Mouse (Mus musculus) hematopoietic stem cell, adult 5-6 weeks (primary cell): ENCODE measurements around the gene Sirt2. TPM values are rescaled to one million over a fixed set of nuclear protein-coding genes. Genes with fewer than 3 reads are reported as not detected.

Experiments
- ATAC-seq, 2 experiments: fragments of 125-278 bp in 1 of 2; replicated peaks in 1 of 2; 2 replicates each; pipeline ENCODE4 v1.8.0; 2016 to 2017; ENCODE audit warnings: inconsistent platforms in 2 of 2, mild to moderate bottlenecking in 2 of 2, moderate number of reproducible peaks in 2 of 2, low read depth in 1 of 2, moderate TSS enrichment in 1 of 2; ENCODE audit not compliant: low FRiP score in 2 of 2, poor library complexity in 2 of 2, severe bottlenecking in 2 of 2, insufficient read depth in 1 of 2, low TSS enrichment in 1 of 2
- total RNA-seq: library from RNA; stranded (forward); fragments of 172-1452, 232-1000 nt; gene quantifications from 2 replicates; pipeline ENCODE4 v1.2.3, GENCODE M21; 2017

Sirt2 gene
- 27.7 and 37.4 TPM in 2 replicates for total RNA-seq

DNA sequence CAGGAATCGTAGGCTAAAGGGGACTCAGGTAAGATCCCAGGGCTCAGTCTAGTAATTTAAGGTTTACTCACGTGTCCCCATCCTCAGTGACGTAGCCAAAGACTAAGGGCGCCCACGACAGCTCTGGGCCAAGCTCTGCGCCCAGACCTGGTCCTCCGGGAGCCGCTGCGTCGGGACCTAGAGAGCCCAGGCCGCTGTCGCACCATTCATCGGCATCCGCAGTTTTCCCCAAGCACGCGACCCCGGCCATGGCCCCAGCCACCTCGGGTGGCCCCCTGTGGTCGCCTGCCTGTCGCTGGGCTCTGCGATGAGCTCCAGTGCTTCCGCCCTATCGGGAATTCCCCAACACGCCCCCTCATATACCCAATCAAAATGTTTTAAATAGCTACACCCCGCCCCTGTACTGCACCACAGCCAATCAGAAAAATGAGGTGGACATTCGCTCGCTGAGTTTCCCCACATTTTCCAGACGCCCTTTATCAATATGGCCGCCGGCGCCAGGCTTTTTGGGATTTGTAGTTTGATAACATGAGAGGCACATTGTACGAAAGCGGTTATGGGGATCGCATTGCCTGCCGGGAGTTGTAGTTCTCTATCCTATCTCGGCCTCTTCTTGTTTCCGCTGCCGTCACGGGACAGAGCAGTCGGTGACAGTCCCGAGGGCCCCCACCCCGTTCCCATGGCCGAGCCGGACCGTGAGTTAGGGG lies at the start of gene Sirt2:
Gene Sirt2, plus strand, starts transcription at position 563 of the 707 bp plus-strand sequence.
- peak; percentile 94 to 96 for ATAC-seq

DNA sequence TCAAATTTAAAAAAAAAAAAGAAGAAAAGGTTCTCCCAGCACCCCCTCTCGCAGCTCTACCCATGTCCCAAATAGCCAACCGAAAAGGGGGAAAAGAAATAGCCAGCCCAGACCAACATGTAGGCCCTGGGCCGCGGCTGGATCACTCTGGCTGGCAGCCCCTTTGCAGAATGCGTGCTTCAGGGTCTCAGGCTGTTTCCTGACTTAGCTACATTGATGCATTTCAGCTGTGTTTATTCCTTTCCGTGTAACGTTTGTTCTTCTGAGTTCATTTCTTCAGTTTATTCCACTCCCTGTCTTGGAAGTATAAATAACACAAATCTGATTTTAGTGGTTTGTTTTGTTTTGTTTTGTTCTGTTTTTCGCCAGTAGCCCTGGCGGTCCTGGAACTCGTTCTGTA lies 48.8 kb upstream of the Sirt2 start:
- no peak for ATAC-seq

GRCm38 (mm10) chr7:28719159-28719558 lies 47.4 kb upstream of the Sirt2 start:
- no peak for ATAC-seq

GRCm38 (mm10) chr7:28719650-28720049 lies 46.9 kb upstream of the Sirt2 start:
- ATAC-seq: no peak

GRCm38 (mm10) chr7:28720753-28721537 lies 45.6 kb upstream of the Sirt2 start:
- ATAC-seq: no peak

GRCm38 (mm10) chr7:28722079-28722478 lies 44.5 kb upstream of the Sirt2 start:
- 0 out of 4 replicates have a peak, but pooled peaks of 1 of the 2 experiments have one; percentile 33 for ATAC-seq

- ATAC-seq: no peak
These were observed 41.9 kb upstream of the Sirt2 start for GRCm38 (mm10) chr7:28724613-28725012.

DNA sequence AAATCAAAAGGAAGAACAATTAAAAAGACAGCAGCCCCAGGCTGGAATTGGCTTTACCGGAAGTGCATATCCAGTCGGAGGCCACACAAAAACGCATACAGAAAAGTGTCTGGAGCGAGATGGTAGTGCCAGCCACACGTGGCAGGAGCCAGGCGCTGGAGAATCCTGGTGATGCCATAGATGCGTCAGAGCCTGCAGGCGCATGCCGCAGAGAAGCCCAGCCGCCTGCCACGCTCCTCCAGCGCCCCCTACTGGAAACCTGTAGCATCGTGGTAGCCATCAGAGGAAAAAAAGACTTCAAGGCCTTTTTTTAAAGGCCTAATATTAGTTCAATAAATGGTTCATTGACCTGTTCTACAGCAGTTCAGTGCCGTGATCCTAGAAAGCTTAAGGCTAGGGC lies 39.9 kb upstream of the Sirt2 start:
- ATAC-seq: peak; percentile 80 to 89

DNA sequence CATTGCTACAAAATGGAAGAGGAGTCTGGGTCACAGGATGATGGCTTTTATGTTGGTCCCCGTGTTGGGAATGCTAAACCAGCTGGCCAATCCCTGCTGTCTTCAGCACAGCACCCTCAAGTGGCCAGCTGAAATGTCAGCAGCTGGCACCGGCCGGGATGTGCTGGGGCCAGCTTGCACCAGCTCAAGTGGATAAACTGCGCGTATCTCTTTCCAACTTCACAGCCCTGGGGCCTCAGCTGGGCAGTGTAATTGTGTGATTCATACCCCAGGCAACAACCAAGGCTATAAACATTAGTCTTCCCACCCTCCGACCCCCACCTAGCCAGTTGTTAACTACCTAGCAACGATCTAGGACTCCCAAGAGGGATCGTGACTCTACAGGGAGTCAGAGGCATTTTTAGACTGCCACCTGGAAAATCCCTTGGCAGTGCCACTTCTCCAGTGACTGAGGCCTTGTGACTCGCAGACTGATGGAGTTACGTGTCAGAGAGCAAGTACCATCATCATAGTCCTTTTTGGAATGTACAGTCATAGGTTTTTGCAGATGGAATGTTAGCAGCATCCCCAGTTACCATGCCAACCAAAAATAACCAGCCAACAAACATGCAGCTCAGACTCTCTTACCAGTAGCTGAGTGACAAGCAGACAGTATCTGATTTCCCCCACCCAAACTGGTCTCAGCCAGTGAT lies 38.7 kb upstream of the Sirt2 start:
- no peak for ATAC-seq

DNA sequence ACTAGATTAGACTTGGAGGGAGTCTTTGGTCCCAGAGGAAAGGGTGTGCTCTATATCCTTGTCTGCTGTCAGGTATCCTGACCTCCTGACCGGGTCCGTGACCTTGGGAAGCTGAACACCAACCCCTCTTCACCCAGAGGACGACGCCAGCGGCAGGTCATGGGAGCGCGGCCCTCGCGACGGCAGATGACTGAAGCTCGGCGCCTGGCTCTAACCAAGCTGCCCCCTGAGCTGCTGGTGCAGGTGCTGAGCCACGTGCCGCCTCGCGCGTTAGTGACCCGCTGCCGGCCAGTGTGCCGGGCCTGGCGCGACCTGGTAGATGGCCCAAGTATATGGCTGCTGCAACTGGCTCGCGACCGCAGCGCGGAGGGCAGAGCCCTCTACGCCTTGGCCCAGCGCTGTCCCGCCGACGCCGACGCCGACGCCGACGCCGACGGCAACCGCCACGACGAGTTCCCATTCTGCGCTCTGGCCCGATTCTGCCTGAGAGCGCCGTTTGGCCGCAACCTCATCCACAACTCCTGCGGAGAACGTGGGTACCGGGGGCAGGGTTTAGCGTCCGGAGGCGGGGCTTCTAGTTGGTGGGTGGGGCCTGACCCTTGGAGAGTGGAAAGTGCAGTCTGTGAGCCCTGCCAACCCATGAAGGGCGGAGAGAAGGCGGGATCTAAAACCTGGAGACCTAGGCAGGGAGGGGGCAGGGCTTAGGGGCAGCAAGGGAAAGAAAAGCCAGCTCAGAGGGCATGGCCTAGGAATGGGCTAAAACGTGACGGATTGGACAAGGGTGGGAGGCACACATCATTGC lies 34.0 kb upstream of the Sirt2 start:
- ATAC-seq: peak; percentile 94 to 96

DNA sequence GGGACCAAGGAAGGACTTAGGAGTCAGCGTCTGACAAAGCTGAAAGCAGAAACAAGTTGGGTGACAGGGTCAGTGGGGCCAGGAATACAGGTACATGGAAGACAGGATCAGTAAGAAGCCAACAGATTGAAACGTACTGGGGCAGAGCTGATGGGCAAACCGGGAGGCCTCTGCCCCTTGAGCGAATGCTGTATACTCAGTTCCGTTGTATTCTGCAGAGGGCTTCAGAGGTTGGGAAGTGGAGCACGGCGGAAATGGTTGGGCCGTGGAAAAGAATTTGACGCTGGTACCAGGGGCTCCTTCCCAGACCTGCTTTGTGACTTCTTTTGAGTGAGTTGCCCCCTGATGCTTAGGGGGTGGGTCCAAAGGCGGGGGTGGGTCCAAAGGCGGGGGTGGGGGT lies 33.3 kb upstream of the Sirt2 start:
- 0 out of 4 replicates have a peak, but pooled peaks of 1 of the 2 experiments have one; percentile 2 for ATAC-seq

- ATAC-seq: no peak
These were observed 30.8 kb upstream of the Sirt2 start for GRCm38 (mm10) chr7:28735701-28736100.

DNA sequence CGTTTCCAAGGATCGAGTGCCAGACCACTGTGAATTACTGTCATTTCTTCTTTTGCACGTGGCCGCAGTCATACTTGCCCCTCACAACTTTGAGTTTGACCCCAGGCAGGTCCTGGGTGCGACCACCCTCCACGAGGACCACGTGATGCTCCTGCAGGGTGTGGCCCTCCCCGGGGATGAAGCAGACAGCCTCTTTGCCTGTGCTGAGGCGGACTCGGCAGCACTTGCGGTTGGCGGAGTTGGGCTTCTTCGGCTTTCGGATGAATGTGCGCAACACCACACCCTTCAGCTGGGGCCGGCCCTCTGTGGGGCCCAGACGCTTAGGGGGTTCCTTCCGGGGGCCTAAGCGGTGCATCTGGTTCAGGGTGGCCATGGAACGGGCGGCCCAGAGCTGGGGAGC lies 26.7 kb upstream of the Sirt2 start:
- ATAC-seq: no peak

- ATAC-seq: no peak
These were observed 25.6 kb upstream of the Sirt2 start for GRCm38 (mm10) chr7:28740949-28741348.

GRCm38 (mm10) chr7:28741368-28741708 lies 25.2 kb upstream of the Sirt2 start:
- peak in 1 of 2 experiments; percentile 6; a peak in 1 of 4 replicates for ATAC-seq

DNA sequence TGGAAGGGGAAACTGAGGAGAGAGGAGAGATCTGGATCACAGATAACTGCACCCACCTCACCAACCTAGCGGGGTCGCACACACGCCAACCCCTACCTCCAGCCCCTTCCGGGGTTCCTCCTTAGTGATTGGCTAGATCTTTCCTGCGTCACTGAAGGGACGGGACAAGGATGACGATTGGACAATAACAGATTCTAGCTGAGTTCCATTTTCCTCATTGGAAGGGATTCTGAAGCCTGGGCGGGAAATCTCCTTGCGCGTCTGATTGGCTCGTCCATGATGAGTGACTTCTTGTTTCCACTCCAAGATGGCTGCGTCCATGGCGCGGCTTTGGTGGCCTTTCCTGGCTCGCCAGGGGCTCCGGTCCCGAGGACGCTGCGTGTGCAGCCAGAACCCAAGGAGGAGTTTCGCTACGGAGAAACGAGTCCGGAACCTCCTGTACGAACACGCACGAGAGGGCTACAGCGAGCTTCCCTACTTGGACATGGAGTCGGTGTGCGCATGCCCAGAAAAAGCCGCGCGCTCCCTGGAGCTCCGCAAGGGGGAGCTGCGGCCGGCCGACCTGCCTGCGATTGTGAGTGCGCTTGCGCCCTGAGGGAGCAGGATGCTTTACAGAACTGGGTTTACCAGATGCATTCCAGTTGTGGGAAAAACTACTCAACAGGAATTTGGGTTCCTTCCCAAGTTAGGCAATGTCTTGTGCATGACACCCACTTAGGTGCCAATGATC lies 24.7 kb upstream of the Sirt2 start, which contains the start of the genes Mrps12 and Sars2:
Gene Mrps12, minus strand, starts transcription at position 112 of the 730 bp plus-strand sequence.
Gene Sars2, plus strand, starts transcription at position 284 of the 730 bp plus-strand sequence.
- ATAC-seq: peak; percentile 97 to 98

DNA sequence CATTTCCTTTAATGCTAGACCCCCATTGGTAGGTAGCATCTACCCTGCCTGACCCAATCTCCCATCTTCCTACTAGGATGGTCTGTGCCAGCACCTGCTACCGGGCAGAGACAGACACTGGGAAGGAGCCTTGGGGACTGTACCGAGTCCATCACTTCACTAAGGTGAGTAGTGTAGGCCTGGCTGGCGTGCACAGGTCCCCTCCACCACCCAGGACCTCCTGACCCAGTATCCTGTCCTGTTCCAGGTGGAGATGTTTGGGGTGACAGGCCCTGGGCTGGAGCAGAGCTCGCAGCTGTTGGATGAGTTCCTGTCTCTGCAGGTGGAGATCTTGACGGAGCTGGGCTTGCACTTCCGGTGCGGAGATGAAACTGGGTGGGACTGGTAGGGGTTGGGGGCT lies 16.6 kb upstream of the Sirt2 start:
- ATAC-seq: no peak
